Mouse (Mus musculus) megakaryocyte, embryonic 14.5 days (primary cell): ENCODE results near the gene Lrrc32. TPM values are rescaled to one million over a fixed set of nuclear protein-coding genes. Genes with fewer than 3 reads are reported as not detected.

Experiments used
- H3K27me3 ChIP-seq: replicated peaks from 2 replicates; pipeline ENCODE3; 2012; ENCODE audit warnings: inconsistent platforms
- H3K36me3 ChIP-seq: replicated peaks from 2 replicates; pipeline ENCODE3; 2012; ENCODE audit warnings: low read length, inconsistent platforms, mixed read lengths
- H3K4me1 ChIP-seq: 2 replicates; pipeline ENCODE4 v1.6.1; 2012; ENCODE audit warnings: inconsistent platforms
- H3K4me3 ChIP-seq: replicated peaks from 2 replicates; pipeline ENCODE3; 2012; ENCODE audit warnings: moderate library complexity, mild to moderate bottlenecking, inconsistent platforms
- H3K9me3 ChIP-seq: 2 replicates; pipeline ENCODE4 v1.6.1; 2012; ENCODE audit warnings: inconsistent platforms
- FLI1 ChIP-seq: IDR thresholded peaks from 2 replicates; pipeline ENCODE4 v1.6.1; 2012; ENCODE audit warnings: low read length, inconsistent platforms, mixed read lengths
- GATA1 ChIP-seq: IDR thresholded peaks from 3 replicates; pipeline ENCODE4 v1.6.1; 2012; ENCODE audit warnings: mixed read lengths, low read length, inconsistent platforms, borderline replicate concordance
- polyA plus RNA-seq: library from polyadenylated mRNA; stranded (reverse); fragments of >175 nt; gene quantifications from 2 replicates; pipeline ENCODE4 v1.2.3, GENCODE M21; 2012; ENCODE audit warnings: low replicate concordance; ENCODE audit not compliant: insufficient read depth

Lrrc32 gene
- polyA plus RNA-seq, result 28.6 and 53.0 TPM in 2 replicates

- Histone ChIP-seq H3K9me3 (no peaks in the 10 kb centered on the region), H3K36me3 (peaks cover 42% of the 10 kb centered on the region), H3K4me1 (peaks cover 97% of the 10 kb centered on the region), H3K4me3 (peak within 1 kb of the TSS; percentile 95), H3K27me3 (peaks cover 31% of the 10 kb centered on the region)
- no peak for TF ChIP-seq GATA1
- TF ChIP-seq FLI1, result no peak
Measured at GRCm38 (mm10) chr7:98489131-98489530, at the start of gene Lrrc32. Gene Lrrc32, plus strand, starts transcription at chr7:98489283.

GRCm38 (mm10) chr7:98439956-98440466, 49.1 kb upstream of the Lrrc32 start, which contains the start of gene Gucy2d:
Gene Gucy2d, plus strand, starts transcription at chr7:98440416.
- Histone ChIP-seq H3K27me3 (peaks cover 49% of the 10 kb centered on the region), H3K36me3 (no peaks in the 10 kb centered on the region), H3K4me3 (no peak within 1 kb of the TSS), H3K4me1 (peaks cover 7% of the 10 kb centered on the region), H3K9me3 (no peaks in the 10 kb centered on the region)
- TF ChIP-seq GATA1, result no peak
- no peak for TF ChIP-seq FLI1

GRCm38 (mm10) chr7:98446873-98447272, 42.2 kb upstream of the Lrrc32 start:
- TF ChIP-seq GATA1 (no peak), FLI1 (no peak)
- Histone ChIP-seq H3K4me1 (peaks cover 3% of the 10 kb centered on the region; the same call in 1 of the 2 replicates), H3K36me3 (no peaks in the 10 kb centered on the region), H3K9me3 (no peaks in the 10 kb centered on the region), H3K4me3 (no peak overlapping the region), H3K27me3 (peaks cover 43% of the 10 kb centered on the region)

GRCm38 (mm10) chr7:98447585-98448308, 41.3 kb upstream of the Lrrc32 start:
- H3K4me1 ChIP-seq, result peaks cover 3% of the 10 kb centered on the region; the same call in 1 of the 2 replicates

GRCm38 (mm10) chr7:98448309-98448630, 40.8 kb upstream of the Lrrc32 start:
- TF ChIP-seq GATA1 (no peak), FLI1 (no peak)
- peaks cover 3% of the 10 kb centered on the region; the same call in 1 of the 2 replicates for H3K4me1 ChIP-seq

More at GRCm38 (mm10) chr7:98447585-98448308, 41.3 kb upstream of the Lrrc32 start:
- Histone ChIP-seq H3K9me3 (no peaks in the 10 kb centered on the region), H3K4me3 (no peak overlapping the region), H3K36me3 (no peaks in the 10 kb centered on the region), H3K27me3 (peaks cover 43% of the 10 kb centered on the region)
- TF ChIP-seq GATA1, result no peak
- no peak for TF ChIP-seq FLI1

GRCm38 (mm10) chr7:98449696-98450095, 39.4 kb upstream of the Lrrc32 start:
- H3K36me3 ChIP-seq, result no peaks in the 10 kb centered on the region
- H3K4me3 ChIP-seq, result peak overlapping the region; percentile 31
- no peaks in the 10 kb centered on the region for H3K9me3 ChIP-seq
- peaks cover 49% of the 10 kb centered on the region for H3K27me3 ChIP-seq
- H3K4me1 ChIP-seq, result peaks cover 3% of the 10 kb centered on the region; the same call in 1 of the 2 replicates
- TF ChIP-seq GATA1, result no peak
- TF ChIP-seq FLI1, result no peak

More at GRCm38 (mm10) chr7:98448309-98448630, 40.8 kb upstream of the Lrrc32 start:
- H3K9me3 ChIP-seq, result no peaks in the 10 kb centered on the region
- peaks cover 44% of the 10 kb centered on the region for H3K27me3 ChIP-seq
- no peaks in the 10 kb centered on the region for H3K36me3 ChIP-seq
- no peak overlapping the region for H3K4me3 ChIP-seq

- TF ChIP-seq FLI1 (no peak), GATA1 (no peak)
- Histone ChIP-seq H3K27me3 (peaks cover 68% of the 10 kb centered on the region), H3K9me3 (no peaks in the 10 kb centered on the region), H3K36me3 (no peaks in the 10 kb centered on the region), H3K4me3 (no peak overlapping the region), H3K4me1 (no peaks in the 10 kb centered on the region; the same call in 1 of the 2 replicates)
Measured at GRCm38 (mm10) chr7:98454397-98455120, 34.5 kb upstream of the Lrrc32 start.

- H3K9me3 ChIP-seq, result no peaks in the 10 kb centered on the region
- no peak overlapping the region for H3K4me3 ChIP-seq
- no peak for TF ChIP-seq FLI1
- no peak for TF ChIP-seq GATA1
- no peaks in the 10 kb centered on the region for H3K4me1 ChIP-seq
- H3K36me3 ChIP-seq, result no peaks in the 10 kb centered on the region
- peaks cover 77% of the 10 kb centered on the region for H3K27me3 ChIP-seq
Measured at GRCm38 (mm10) chr7:98460319-98460718, 28.8 kb upstream of the Lrrc32 start.

- peaks cover 21% of the 10 kb centered on the region for H3K4me1 ChIP-seq
- peaks cover 7% of the 10 kb centered on the region for H3K9me3 ChIP-seq
- no peaks in the 10 kb centered on the region for H3K36me3 ChIP-seq
- no peak overlapping the region for H3K4me3 ChIP-seq
- peaks cover 81% of the 10 kb centered on the region for H3K27me3 ChIP-seq
- TF ChIP-seq FLI1 (no peak), GATA1 (no peak)
Measured at GRCm38 (mm10) chr7:98469089-98469488, 20.0 kb upstream of the Lrrc32 start.
